Mouse (Mus musculus) testis, adult 2 months (tissue): Measurements from ENCODE around the gene Themis3. TPM values are rescaled to one million over a fixed set of nuclear protein-coding genes. Genes with fewer than 3 reads are reported as not detected.

Experiments
- H3K27ac ChIP-seq: fragments of 200-500 bp; 2 replicates; pipeline ENCODE4 v1.5.1; 2012; ENCODE audit warnings: low read depth, low read length; ENCODE audit not compliant: control insufficient read depth, insufficient read depth
- H3K27me3 ChIP-seq: fragments of 200-500 bp; 2 replicates; pipeline ENCODE4 v1.6.1; 2012; ENCODE audit warnings: mild to moderate bottlenecking, low read length, moderate library complexity; ENCODE audit not compliant: control insufficient read depth, insufficient read depth
- H3K36me3 ChIP-seq: fragments of 200-500 bp; 2 replicates; pipeline ENCODE4 v1.6.1; 2012; ENCODE audit warnings: mild to moderate bottlenecking, low read length; ENCODE audit not compliant: control insufficient read depth, insufficient read depth
- H3K4me1 ChIP-seq: fragments of 200-500 bp; 2 replicates; pipeline ENCODE4 v1.6.1; 2012; ENCODE audit warnings: low read length; ENCODE audit not compliant: control insufficient read depth, insufficient read depth
- H3K4me3 ChIP-seq: fragments of 200-500 bp; 2 replicates; pipeline ENCODE4 v1.5.1; 2012; ENCODE audit warnings: low read depth, mild to moderate bottlenecking, low read length, moderate library complexity, mixed read lengths; ENCODE audit not compliant: control insufficient read depth
- CTCF ChIP-seq: fragments of 200-500 bp; IDR thresholded peaks from 2 replicates; pipeline ENCODE4 v1.5.1; 2012; ENCODE audit warnings: low read depth, mild to moderate bottlenecking, inconsistent platforms, low read length, moderate library complexity; ENCODE audit not compliant: control insufficient read depth, insufficient read depth, insufficient replicate concordance
- POLR2A ChIP-seq: fragments of 200-500 bp; IDR thresholded peaks from 2 replicates; pipeline ENCODE4 v1.6.1; 2012; ENCODE audit warnings: low read depth, mild to moderate bottlenecking, inconsistent platforms, low read length, moderate library complexity; ENCODE audit not compliant: control insufficient read depth
- polyA plus RNA-seq: library from polyadenylated mRNA; depleted of rRNA; stranded (reverse); fragments of >200 nt; gene quantifications from 2 replicates; pipeline ENCODE4 v1.2.3, GENCODE M21; 2012; rRNA removed

Gene Themis3
- polyA plus RNA-seq, result not detected in 2 replicates

- Histone ChIP-seq H3K4me3 (no peak within 1 kb of the TSS), H3K27ac (no peak within 1 kb of the TSS), H3K4me1 (peaks cover 3% of the 10 kb centered on the region), H3K36me3 (no peaks in the 10 kb centered on the region), H3K27me3 (no peaks in the 10 kb centered on the region)
- TF ChIP-seq CTCF (no peak), POLR2A (no peak)
Measured at GRCm38 (mm10) chr17:66594435-66594834, at the start of gene Themis3. Themis3 (minus strand) TSS chr17:66594621.

GRCm38 (mm10) chr17:66637951-66638722 lies 43.7 kb upstream of the Themis3 start:
- Histone ChIP-seq H3K36me3 (no peaks in the 10 kb centered on the region), H3K27ac (no peak overlapping the region), H3K4me3 (no peak overlapping the region), H3K4me1 (no peaks in the 10 kb centered on the region), H3K27me3 (no peaks in the 10 kb centered on the region)
- TF ChIP-seq CTCF, result no peak
- TF ChIP-seq POLR2A, result no peak

- Histone ChIP-seq H3K4me3 (no peak overlapping the region), H3K4me1 (no peaks in the 10 kb centered on the region), H3K36me3 (no peaks in the 10 kb centered on the region), H3K27me3 (no peaks in the 10 kb centered on the region), H3K27ac (no peak overlapping the region)
- no peak for TF ChIP-seq CTCF
- no peak for TF ChIP-seq POLR2A
Measured at GRCm38 (mm10) chr17:66619996-66620656, 25.7 kb upstream of the Themis3 start.

- TF ChIP-seq CTCF, result no peak
- TF ChIP-seq POLR2A, result no peak
- H3K27ac ChIP-seq, result no peak overlapping the region
- H3K36me3 ChIP-seq, result no peaks in the 10 kb centered on the region
- no peak overlapping the region for H3K4me3 ChIP-seq
- H3K4me1 ChIP-seq, result no peaks in the 10 kb centered on the region
- no peaks in the 10 kb centered on the region for H3K27me3 ChIP-seq
Measured at GRCm38 (mm10) chr17:66619255-66619826, 24.9 kb upstream of the Themis3 start.

GRCm38 (mm10) chr17:66610032-66610431 lies 15.6 kb upstream of the Themis3 start:
- no peaks in the 10 kb centered on the region for H3K36me3 ChIP-seq
- TF ChIP-seq POLR2A, result no peak
- H3K4me1 ChIP-seq, result no peaks in the 10 kb centered on the region
- H3K4me3 ChIP-seq, result no peak overlapping the region
- no peak overlapping the region for H3K27ac ChIP-seq
- no peaks in the 10 kb centered on the region for H3K27me3 ChIP-seq

GRCm38 (mm10) chr17:66604931-66605330 lies 10.5 kb upstream of the Themis3 start:
- no peak overlapping the region for H3K27ac ChIP-seq
- no peak overlapping the region for H3K4me3 ChIP-seq
- no peaks in the 10 kb centered on the region for H3K4me1 ChIP-seq
- no peaks in the 10 kb centered on the region for H3K36me3 ChIP-seq
- H3K27me3 ChIP-seq, result no peaks in the 10 kb centered on the region
- TF ChIP-seq CTCF (peak; percentile 37; the same call in 1 of the 2 replicates), POLR2A (no peak)

GRCm38 (mm10) chr17:66601171-66601570 lies 6.8 kb upstream of the Themis3 start:
- Histone ChIP-seq H3K4me1 (no peaks in the 10 kb centered on the region), H3K4me3 (no peak overlapping the region), H3K36me3 (no peaks in the 10 kb centered on the region), H3K27ac (no peak overlapping the region), H3K27me3 (no peaks in the 10 kb centered on the region)
- TF ChIP-seq POLR2A, result no peak
- no peak for TF ChIP-seq CTCF
